In genomic region chr8:8583981-8584377, GRCm38 (mm10) we compare ENCODE assay signal across 22 mouse cellular contexts.
"Had no signal": no experiment of that assay in that cellular context is flagged by ENCODE, and none has a peak within 500 bp of the region (broad histone marks: within the 10 kb centered on the region; RNA-seq: fewer than 3 reads in every experiment).

No protein-coding gene starts in this region.

- H3K27ac ChIP-seq: intestine, embryonic 15.5 days; kidney, embryonic 15.5 days; limb, embryonic 12.5 days; limb, embryonic 15.5 days; midbrain, embryonic 12.5 days; midbrain, embryonic 15.5 days; neural tube, embryonic 12.5 days; neural tube, embryonic 15.5 days; stomach, embryonic 15.5 days had no signal

- H3K4me2 ChIP-seq: intestine, embryonic 15.5 days; kidney, embryonic 15.5 days; limb, embryonic 12.5 days; limb, embryonic 15.5 days; midbrain, embryonic 12.5 days; midbrain, embryonic 15.5 days; neural tube, embryonic 12.5 days; neural tube, embryonic 15.5 days; stomach, embryonic 15.5 days had no signal

- ATAC-seq: intestine, embryonic 15.5 days; midbrain, embryonic 15.5 days had no signal

- H3K9me3 ChIP-seq: intestine, embryonic 15.5 days; kidney, embryonic 15.5 days; limb, embryonic 12.5 days; limb, embryonic 15.5 days; midbrain, embryonic 12.5 days; midbrain, embryonic 15.5 days; neural tube, embryonic 15.5 days; stomach, embryonic 15.5 days had no signal

- H3K27me3 ChIP-seq: intestine, embryonic 15.5 days; limb, embryonic 15.5 days; neural tube, embryonic 12.5 days; neural tube, embryonic 15.5 days; stomach, embryonic 15.5 days had no signal

- DNase-seq: kidney, adult 11 months; kidney, adult 8-10 months; kidney, postnatal 10 days; kidney, postnatal 36 days; layer of hippocampus, adult 9-11 months; left cerebral cortex, postnatal 4 days; lung, adult 2 months; lung, postnatal 14 days; lung, postnatal 4 days; right cerebral cortex, adult 18-20 months; right cerebral cortex, postnatal 14 days; spleen, adult 18-20 months; thymus, postnatal 25 days had no signal

- H3K4me1 ChIP-seq: intestine, embryonic 15.5 days; kidney, embryonic 15.5 days; limb, embryonic 12.5 days; midbrain, embryonic 12.5 days; midbrain, embryonic 15.5 days; neural tube, embryonic 12.5 days; neural tube, embryonic 15.5 days; stomach, embryonic 15.5 days had no signal

- H3K36me3 ChIP-seq: intestine, embryonic 15.5 days; kidney, embryonic 15.5 days; limb, embryonic 12.5 days; limb, embryonic 15.5 days; midbrain, embryonic 12.5 days; midbrain, embryonic 15.5 days; neural tube, embryonic 12.5 days; neural tube, embryonic 15.5 days; stomach, embryonic 15.5 days had no signal

- H3K4me3 ChIP-seq: intestine, embryonic 15.5 days; kidney, embryonic 15.5 days; limb, embryonic 12.5 days; limb, embryonic 15.5 days; midbrain, embryonic 12.5 days; midbrain, embryonic 15.5 days; neural tube, embryonic 12.5 days; neural tube, embryonic 15.5 days; stomach, embryonic 15.5 days had no signal

- H3K9ac ChIP-seq: intestine, embryonic 15.5 days; kidney, embryonic 15.5 days; limb, embryonic 12.5 days; limb, embryonic 15.5 days; midbrain, embryonic 12.5 days; midbrain, embryonic 15.5 days; neural tube, embryonic 12.5 days; neural tube, embryonic 15.5 days; stomach, embryonic 15.5 days had no signal
